ENCODE assay signal across 9 mouse cellular contexts in the genomic region with DNA sequence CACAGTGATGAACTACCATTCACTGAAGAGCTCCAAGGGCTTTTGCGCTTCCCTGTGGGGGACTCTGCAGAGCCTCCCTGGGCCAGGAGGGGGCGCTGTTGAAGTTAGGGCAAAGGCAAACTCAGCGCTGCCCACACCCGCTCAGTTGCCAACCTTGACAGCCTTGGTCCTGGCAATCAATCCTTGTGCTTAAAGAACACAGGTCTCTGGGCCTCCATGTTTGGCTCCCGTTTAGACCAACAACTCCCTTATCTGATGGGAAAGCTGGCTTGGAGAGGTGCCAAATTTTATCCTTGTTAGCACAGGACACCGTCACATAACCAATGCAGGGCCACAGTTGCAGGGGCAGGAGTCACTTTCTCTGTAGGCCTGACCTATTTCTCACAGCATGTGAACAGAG. TPM values are rescaled to one million over a fixed set of nuclear protein-coding genes. Genes with fewer than 3 reads are reported as not detected.
DNase-seq lines count a peak whose midpoint lies in the region; ATAC-seq and TF ChIP-seq lines count a peak whose summit lies in the region.
"Had no signal": no experiment of that assay in that cellular context is flagged by ENCODE, and none has a peak within 500 bp of the region (broad histone marks: within the 10 kb centered on the region; RNA-seq: fewer than 3 reads in every experiment).

No protein-coding gene starts in this region.

- no peak for TF ChIP-seq EP300 in heart, postnatal 0 days (IDR thresholded peaks at IDR 0.05; ENCODE audit: low read depth)

- no peak overlapping the region for H3K4me2 ChIP-seq in heart, postnatal 0 days (ENCODE audit: low read depth, low read length)
- H3K4me2 ChIP-seq in heart, embryonic 11.5 days: no peak overlapping the region

- TF ChIP-seq CTCF in heart, postnatal 0 days (IDR thresholded peaks at IDR 0.05; ENCODE audit: low read depth): peak; percentile 27; the same call in 1 of the 2 replicates
- TF ChIP-seq CTCF in small intestine, adult 2 months (IDR thresholded peaks at IDR 0.05; ENCODE audit: extremely low read depth, insufficient read length, insufficient replicate concordance, low read depth, low read length): peak; percentile 35; the same call in 1 of the 2 replicates

- TF ChIP-seq POLR2A in small intestine, adult 2 months (IDR thresholded peaks at IDR 0.05; ENCODE audit: low read depth, low read length): no peak

- peaks cover 47% of the 10 kb centered on the region for H3K27me3 ChIP-seq in heart, postnatal 0 days (ENCODE audit: control insufficient read depth, insufficient read depth, low read length)
- H3K27me3 ChIP-seq in heart, embryonic 11.5 days (ENCODE audit: control insufficient read depth, insufficient read depth, low read length): peaks cover 50% of the 10 kb centered on the region
- H3K27me3 ChIP-seq in small intestine, adult 2 months (ENCODE audit: control insufficient read depth, insufficient read depth, low read length): peaks cover 20% of the 10 kb centered on the region

- no peaks in the 10 kb centered on the region for H3K9me3 ChIP-seq in heart, postnatal 0 days (replicated peaks; ENCODE audit: control insufficient read depth, low read length)
- H3K9me3 ChIP-seq in heart, embryonic 11.5 days (replicated peaks; ENCODE audit: control insufficient read depth, low read length): no peaks in the 10 kb centered on the region

- H3K4me1 ChIP-seq in heart, postnatal 0 days (ENCODE audit: control insufficient read depth, insufficient read depth): no peaks in the 10 kb centered on the region; the same call in 1 of the 2 replicates
- H3K4me1 ChIP-seq in heart, embryonic 11.5 days (ENCODE audit: control insufficient read depth, insufficient read depth, low read length): peaks cover 12% of the 10 kb centered on the region
- peaks cover 8% of the 10 kb centered on the region for H3K4me1 ChIP-seq in small intestine, adult 2 months (ENCODE audit: control insufficient read depth, insufficient read depth, insufficient read length, low read length)

- H3K4me3 ChIP-seq in heart, postnatal 0 days (ENCODE audit: low read depth, low read length): no peak overlapping the region
- no peak overlapping the region for H3K4me3 ChIP-seq in heart, embryonic 11.5 days (ENCODE audit: low read depth, low read length)
- no peak overlapping the region for H3K4me3 ChIP-seq in small intestine, adult 2 months (ENCODE audit: low read depth, low read length)
- H3K4me3 ChIP-seq: erythroblast, embryonic 14.5 days had no signal

- H3K9ac ChIP-seq in heart, postnatal 0 days (replicated peaks; ENCODE audit: low read depth, low read length): no peak overlapping the region
- H3K9ac ChIP-seq in heart, embryonic 11.5 days (ENCODE audit: low read depth, low read length): no peak overlapping the region

- intact Hi-C loops in left cerebral cortex, postnatal 14 days (cut with DNase I): loop anchor here (10.0 kb wide), 1 partner anchor 281 kb away; no protein-coding TSS in a partner anchor

- no peak for DNase-seq in heart, postnatal 0 days (ENCODE audit: low spot score)
- DNase-seq in MN1 (ENCODE audit: low spot score): peak; percentile 83
- peak; percentile 28 to 56 for DNase-seq in kidney, adult 8-10 months
- no peak for DNase-seq in left cerebral cortex, postnatal 14 days (ENCODE audit: low spot score in 2 of 2)
- no peak for DNase-seq in urinary bladder, postnatal 25 days (ENCODE audit: low spot score)

- ATAC-seq in heart, postnatal 0 days (ENCODE audit: insufficient read depth, low read depth): no peak
- ATAC-seq in heart, embryonic 11.5 days (replicated peaks; ENCODE audit: insufficient number of reproducible peaks, low FRiP score, low TSS enrichment): no peak
- ATAC-seq in megakaryocyte progenitor cell, adult 5-6 weeks (replicated peaks; ENCODE audit: poor library complexity): no peak; the same call in 1 of the 2 replicates

- H3K27ac ChIP-seq in heart, postnatal 0 days (ENCODE audit: low read depth): no peak overlapping the region
- H3K27ac ChIP-seq in heart, embryonic 11.5 days (ENCODE audit: low read depth, low read length): no peak overlapping the region
- no peak overlapping the region for H3K27ac ChIP-seq in small intestine, adult 2 months (ENCODE audit: insufficient read depth, low read depth, low read length)

- WGBS in heart, postnatal 0 days: 43% methylated on average over 6 of the region's 6 CpGs
- 53% methylated on average over 6 of the region's 6 CpGs for WGBS in heart, embryonic 11.5 days (ENCODE audit: insufficient replicate concordance)
- 38% methylated on average over 6 of the region's 6 CpGs for WGBS in small intestine, adult 2 months

- no peaks in the 10 kb centered on the region for H3K36me3 ChIP-seq in heart, postnatal 0 days (replicated peaks; ENCODE audit: control insufficient read depth, insufficient read depth, low read length)
- no peaks in the 10 kb centered on the region for H3K36me3 ChIP-seq in heart, embryonic 11.5 days (ENCODE audit: control insufficient read depth, insufficient read depth, low read length)
- no peaks in the 10 kb centered on the region for H3K36me3 ChIP-seq in small intestine, adult 2 months (ENCODE audit: control insufficient read depth, insufficient read depth, low read length)

RNA-seq across cellular contexts. Expression of gene Gm45623, which starts 2.2 kb away (rescaled TPM):
- not detected in 2 replicates for total RNA-seq in heart, postnatal 0 days (2014; rRNA removed; ENCODE audit: low replicate concordance)
- not detected in 2 replicates for polyA plus RNA-seq in heart, postnatal 0 days (2015; fragmentation: Nextera tagmentation; extraction: Ambion mirVana)
- 0.84 and 0.89 TPM in 2 replicates for polyA plus RNA-seq in heart, embryonic 11.5 days (2014; fragmentation: Nextera tagmentation; extraction: Ambion mirVana)
- polyA plus RNA-seq in small intestine, adult 2 months (2012; rRNA removed): 0.23 and 2.7 TPM in 2 replicates
- not detected in 2 replicates for total RNA-seq in megakaryocyte progenitor cell, adult 5-6 weeks (2015)
- total RNA-seq in megakaryocyte progenitor cell, adult 5-6 weeks (2017): not detected in 2 replicates
- total RNA-seq in left cerebral cortex, postnatal 14 days (2021): 10 to 100 TPM; 13.7 to 16.2 TPM
- polyA plus RNA-seq: erythroblast, embryonic 14.5 days had no signal

RNA-seq across cellular contexts. Expression of gene Smad5, which starts 53.1 kb away (rescaled TPM):
- total RNA-seq in heart, postnatal 0 days (2014; rRNA removed; ENCODE audit: low replicate concordance): 29.2 and 36.9 TPM in 2 replicates
- 10.1 and 12.0 TPM in 2 replicates for polyA plus RNA-seq in heart, postnatal 0 days (2015; fragmentation: Nextera tagmentation; extraction: Ambion mirVana)
- polyA plus RNA-seq in heart, embryonic 11.5 days (2014; fragmentation: Nextera tagmentation; extraction: Ambion mirVana): 25.7 and 26.3 TPM in 2 replicates
- polyA plus RNA-seq in small intestine, adult 2 months (2012; rRNA removed): 2.7 and 6.3 TPM in 2 replicates
- 58.7 and 72.0 TPM in 2 replicates for total RNA-seq in megakaryocyte progenitor cell, adult 5-6 weeks (2015)
- total RNA-seq in megakaryocyte progenitor cell, adult 5-6 weeks (2017): 22.6 and 32.3 TPM in 2 replicates
- total RNA-seq in left cerebral cortex, postnatal 14 days (2021): 10 to 100 TPM; 21.3 to 21.5 TPM

Comparison
In these comparisons a context has a peak if more than half of its experiments do, and no peak if none do; other contexts are left out.
1. DNase-seq: peak in MN1 (single experiment) and kidney, adult 8-10 months (2 of 2); none in heart, postnatal 0 days (single experiment), left cerebral cortex, postnatal 14 days (0 of 2) and urinary bladder, postnatal 25 days (single experiment).
2. RNA of gene Gm45623, which starts 2.2 kb away (total RNA-seq): 13.7 to 16.2 TPM in left cerebral cortex, postnatal 14 days; not detected in heart, postnatal 0 days and not detected in megakaryocyte progenitor cell, adult 5-6 weeks; every median in the first group is over 10 times any median in the second.